Mouse (Mus musculus) forebrain, postnatal 0 days (tissue): ENCODE measurements around the gene Mcm8. TPM values are rescaled to one million over a fixed set of nuclear protein-coding genes. Genes with fewer than 3 reads are reported as not detected.
A peak's percentile ranks its signal among the peaks of the same experiment; 100 is the strongest.

ENCODE experiments used
- ATAC-seq: fragments of 200-750 bp; cut with Nextera tagmentation; 2 replicates; pipeline ENCODE4 v1.8.0; 2017; ENCODE audit warnings: mild to moderate bottlenecking, moderate library complexity
- DNase-seq: peaks from one replicate; pipeline ENCODE4 v3.0.0-alpha.2; 2015
- H3K27ac ChIP-seq: fragments of 300-500 bp; sonication (generic); 2 replicates; pipeline ENCODE4 v1.5.1; 2014; ENCODE audit warnings: low read depth, mild to moderate bottlenecking, antibody characterized with exemption, low read length, moderate library complexity, mixed read lengths
- H3K27me3 ChIP-seq: fragments of 300-500 bp; sonication (generic); 2 replicates; pipeline ENCODE4 v1.6.1; 2014; ENCODE audit warnings: mild to moderate bottlenecking, low read length, mixed read lengths; ENCODE audit not compliant: insufficient read depth
- H3K36me3 ChIP-seq: fragments of 300-500 bp; sonication (generic); 2 replicates; pipeline ENCODE4 v1.6.1; 2014; ENCODE audit warnings: mild to moderate bottlenecking, moderate library complexity; ENCODE audit not compliant: insufficient read depth
- H3K4me1 ChIP-seq: fragments of 300-500 bp; sonication (generic); 2 replicates; pipeline ENCODE4 v1.6.1; 2014; ENCODE audit warnings: antibody characterized with exemption; ENCODE audit not compliant: insufficient read depth
- H3K4me2 ChIP-seq: fragments of 300-500 bp; sonication (generic); 2 replicates; pipeline ENCODE4 v1.6.1; 2014; ENCODE audit warnings: low read depth, mild to moderate bottlenecking, moderate library complexity
- H3K4me3 ChIP-seq: fragments of 300-500 bp; sonication (generic); 2 replicates; pipeline ENCODE4 v1.5.1; 2014; ENCODE audit warnings: low read depth, low read length, mixed read lengths
- H3K9ac ChIP-seq: fragments of 300-500 bp; sonication (generic); 2 replicates; pipeline ENCODE4 v1.6.1; 2014; ENCODE audit warnings: mild to moderate bottlenecking
- H3K9me3 ChIP-seq: fragments of 300-500 bp; sonication (generic); 2 replicates; pipeline ENCODE4 v1.6.1; 2016; ENCODE audit warnings: low read length
- CTCF ChIP-seq: sonication (generic); IDR thresholded peaks from 2 replicates; pipeline ENCODE4 v1.5.1; 2016; ENCODE audit warnings: antibody characterized with exemption, control low read depth, low read depth
- WGBS: fragments of 180-500 bp; shearing (Covaris S2); extraction: QIAGEN DNeasy Blood & Tissue Kit; methylation state at CpG from one replicate; pipeline ENCODE4 v1.1.7; 2014; 5-methylcytosine and 5-hydroxymethylcytosine counted together
- polyA plus RNA-seq: library from polyadenylated mRNA; unstranded; fragments of >200 nt; fragmentation: Nextera tagmentation; extraction: Ambion mirVana; gene quantifications from 2 replicates; pipeline ENCODE4 v1.2.1, GENCODE M21; 2015
- total RNA-seq: library from RNA; depleted of rRNA; stranded (reverse); fragments of >200 nt; gene quantifications from 2 replicates; pipeline ENCODE4 v1.2.3, GENCODE M21; 2014; rRNA removed

Gene Mcm8
- total RNA-seq (3.5 and 4.6 TPM in 2 replicates), polyA plus RNA-seq (3.9 and 4.0 TPM in 2 replicates)

- Histone ChIP-seq H3K27ac (peak within 1 kb of the TSS; percentile 50), H3K36me3 (peaks cover 18% of the 10 kb centered on the region), H3K9me3 (no peaks in the 10 kb centered on the region), H3K27me3 (no peaks in the 10 kb centered on the region), H3K9ac (peak within 1 kb of the TSS; percentile 60), H3K4me3 (peak within 1 kb of the TSS; percentile 83), H3K4me1 (no peaks in the 10 kb centered on the region), H3K4me2 (peak within 1 kb of the TSS; percentile 75)
- ATAC-seq = peak; percentile 100
- under 1% methylated on average over 59 of the region's 59 CpGs for WGBS
- TF ChIP-seq CTCF = peak; percentile 47
- peak; percentile 96 for DNase-seq
Measured at GRCm38 (mm10) chr2:132815608-132816314, at the start of gene Mcm8, which contains the start of gene Trmt6. TSS of gene Mcm8 (plus strand) at chr2:132816141. TSS of gene Trmt6 (minus strand) at chr2:132816055.

- no peak overlapping the region for H3K9ac ChIP-seq
- no peaks in the 10 kb centered on the region for H3K36me3 ChIP-seq
- no peak overlapping the region for H3K27ac ChIP-seq
- no peak for TF ChIP-seq CTCF
- no peaks in the 10 kb centered on the region for H3K9me3 ChIP-seq
- no peak overlapping the region for H3K4me3 ChIP-seq
- H3K4me2 ChIP-seq = no peak overlapping the region
- ATAC-seq = no peak
- H3K4me1 ChIP-seq = no peaks in the 10 kb centered on the region
- WGBS = 90% methylated on average over 1 of the region's 1 CpGs
- no peaks in the 10 kb centered on the region for H3K27me3 ChIP-seq
- DNase-seq = no peak
Measured at GRCm38 (mm10) chr2:132770822-132771221, 45.1 kb upstream of the Mcm8 start.

DNA sequence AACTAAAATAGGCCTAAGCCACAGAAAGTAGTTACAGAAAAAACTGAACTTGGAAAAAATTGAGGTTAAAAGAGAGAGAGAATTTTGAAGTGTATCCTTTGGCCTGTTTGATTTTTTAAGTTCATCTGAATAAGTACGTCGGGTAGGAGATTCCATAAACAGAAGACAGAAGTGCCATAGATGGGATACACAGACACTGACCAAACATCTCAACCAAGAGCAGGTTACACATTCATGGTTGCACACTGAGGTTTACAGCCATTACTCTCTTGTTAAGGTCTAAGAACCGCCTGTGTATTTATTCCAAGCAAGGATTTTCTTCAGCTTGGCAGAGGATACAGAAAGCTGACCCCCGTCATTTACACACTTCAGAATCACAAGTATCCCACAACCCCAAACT, 35.0 kb upstream of the Mcm8 start, which contains the start of gene Chgb:
Chgb (plus strand) TSS at position 301 of the 400 bp plus-strand sequence.
- H3K27me3 ChIP-seq = no peaks in the 10 kb centered on the region
- no peak for ATAC-seq
- H3K36me3 ChIP-seq = no peaks in the 10 kb centered on the region
- peak within 1 kb of the TSS; percentile 86 for H3K9ac ChIP-seq
- DNase-seq = no peak
- TF ChIP-seq CTCF = no peak
- H3K4me2 ChIP-seq = peak within 1 kb of the TSS; percentile 64
- H3K27ac ChIP-seq = peak within 1 kb of the TSS; percentile 95
- no peaks in the 10 kb centered on the region for H3K9me3 ChIP-seq
- H3K4me1 ChIP-seq = no peaks in the 10 kb centered on the region
- WGBS = 7% methylated on average over 4 of the region's 4 CpGs
- H3K4me3 ChIP-seq = peak within 1 kb of the TSS; percentile 73

DNA sequence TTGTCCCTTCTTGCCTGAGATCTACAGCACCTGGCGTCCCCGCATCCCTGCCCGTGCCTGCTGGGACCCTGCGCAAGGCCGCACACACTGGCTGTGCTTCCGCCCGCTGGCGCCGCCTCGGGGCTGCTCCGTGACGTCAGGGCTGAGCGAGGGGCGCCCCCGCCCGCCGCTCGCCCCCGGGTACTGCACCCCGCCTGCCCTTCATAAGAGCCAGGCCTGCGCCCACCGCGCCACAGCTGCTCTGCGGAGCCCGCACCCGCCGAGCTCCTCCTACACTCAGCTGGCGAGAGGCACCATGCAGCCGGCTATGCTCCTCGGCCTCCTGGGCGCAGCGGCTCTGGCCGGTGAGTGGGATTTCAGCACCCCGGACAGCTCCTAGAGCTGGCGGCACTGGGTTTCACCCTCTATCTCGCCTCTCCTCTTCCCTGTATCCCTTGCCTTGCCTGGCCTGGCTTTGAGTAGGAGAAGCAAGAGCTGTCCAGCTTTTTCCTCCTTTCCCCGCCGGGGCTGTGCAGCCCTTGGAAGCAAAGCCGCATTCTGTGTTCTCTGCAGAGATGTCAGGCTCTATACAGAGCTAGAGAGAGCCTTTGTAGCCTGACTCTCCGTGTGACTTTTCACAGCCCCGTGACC, 34.4 kb upstream of the Mcm8 start:
- peak overlapping the region; percentile 86 for H3K9ac ChIP-seq
- H3K4me3 ChIP-seq = peak overlapping the region; percentile 73
- H3K27me3 ChIP-seq = no peaks in the 10 kb centered on the region
- peak; percentile 69 for TF ChIP-seq CTCF
- peak overlapping the region; percentile 95 for H3K27ac ChIP-seq
- WGBS = under 1% methylated on average over 40 of the region's 41 CpGs
- peak overlapping the region; percentile 64 for H3K4me2 ChIP-seq
- no peaks in the 10 kb centered on the region for H3K9me3 ChIP-seq
- DNase-seq (peak; percentile 90), ATAC-seq (peak; percentile 98)
- H3K4me1 ChIP-seq = no peaks in the 10 kb centered on the region
- no peaks in the 10 kb centered on the region for H3K36me3 ChIP-seq

- ATAC-seq (no peak), DNase-seq (no peak)
- Histone ChIP-seq H3K27me3 (no peaks in the 10 kb centered on the region), H3K27ac (no peak overlapping the region), H3K9me3 (no peaks in the 10 kb centered on the region), H3K4me1 (no peaks in the 10 kb centered on the region), H3K4me2 (no peak overlapping the region), H3K9ac (no peak overlapping the region), H3K4me3 (no peak overlapping the region), H3K36me3 (no peaks in the 10 kb centered on the region)
- TF ChIP-seq CTCF = no peak
- WGBS = 87% methylated on average over 6 of the region's 6 CpGs
Measured at GRCm38 (mm10) chr2:132784039-132784438, 31.9 kb upstream of the Mcm8 start.

DNA sequence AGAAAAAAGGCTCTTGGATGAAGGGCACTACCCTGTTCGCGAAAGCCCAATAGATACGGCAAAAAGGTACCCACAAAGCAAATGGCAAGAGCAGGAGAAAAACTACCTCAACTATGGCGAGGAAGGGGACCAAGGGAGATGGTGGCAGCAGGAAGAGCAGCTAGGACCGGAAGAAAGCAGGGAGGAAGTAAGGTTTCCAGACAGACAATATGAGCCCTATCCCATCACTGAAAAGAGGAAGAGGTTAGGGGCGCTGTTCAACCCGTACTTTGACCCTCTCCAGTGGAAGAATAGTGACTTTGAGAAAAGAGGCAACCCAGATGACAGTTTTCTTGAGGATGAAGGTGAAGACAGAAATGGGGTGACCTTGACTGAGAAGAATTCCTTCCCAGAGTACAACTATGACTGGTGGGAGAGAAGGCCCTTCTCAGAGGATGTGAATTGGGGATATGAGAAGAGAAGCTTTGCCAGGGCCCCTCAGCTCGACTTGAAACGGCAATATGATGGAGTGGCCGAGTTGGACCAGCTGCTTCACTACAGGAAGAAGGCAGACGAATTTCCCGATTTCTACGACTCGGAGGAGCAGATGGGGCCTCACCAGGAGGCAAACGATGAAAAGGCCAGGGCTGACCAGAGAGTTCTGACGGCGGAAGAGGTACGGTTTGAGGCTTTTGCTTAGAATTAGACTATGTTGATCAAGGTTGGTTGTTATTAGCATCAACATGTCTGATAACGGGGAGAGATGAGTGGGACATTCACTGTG, 22.3 kb upstream of the Mcm8 start:
- no peak overlapping the region for H3K4me2 ChIP-seq
- H3K27ac ChIP-seq = no peak overlapping the region
- no peak overlapping the region for H3K9ac ChIP-seq
- peaks cover 28% of the 10 kb centered on the region for H3K36me3 ChIP-seq
- 88% methylated on average over 19 of the region's 19 CpGs for WGBS
- H3K4me3 ChIP-seq = no peak overlapping the region
- no peak for DNase-seq
- TF ChIP-seq CTCF = no peak
- H3K9me3 ChIP-seq = no peaks in the 10 kb centered on the region
- no peak for ATAC-seq
- no peaks in the 10 kb centered on the region for H3K27me3 ChIP-seq
- no peaks in the 10 kb centered on the region for H3K4me1 ChIP-seq
